ENCODE assay signal across 1 mouse cellular context in genomic region chr5:65933764-65934163, GRCm38 (mm10).
TF ChIP-seq lines count a peak whose summit lies in the region.

No protein-coding gene starts in this region.

TF ChIP-seq in CH12.LX, 34 proteins besides CTCF, POLR2A, EP300 and RAD21 (continued from another document):
- TF ChIP-seq BHLHE40 (IDR thresholded peaks at IDR 0.05; ENCODE audit: low read depth, low read length) = peak; percentile 46
